Mouse (Mus musculus): ENCODE results near the gene Cd80.
"Not testable (repeated sequence)": the region's sequence is repeated elsewhere in the genome, so short reads cannot be mapped to it uniquely, and the experiment has no call there.

Gene Cd80

DNA sequence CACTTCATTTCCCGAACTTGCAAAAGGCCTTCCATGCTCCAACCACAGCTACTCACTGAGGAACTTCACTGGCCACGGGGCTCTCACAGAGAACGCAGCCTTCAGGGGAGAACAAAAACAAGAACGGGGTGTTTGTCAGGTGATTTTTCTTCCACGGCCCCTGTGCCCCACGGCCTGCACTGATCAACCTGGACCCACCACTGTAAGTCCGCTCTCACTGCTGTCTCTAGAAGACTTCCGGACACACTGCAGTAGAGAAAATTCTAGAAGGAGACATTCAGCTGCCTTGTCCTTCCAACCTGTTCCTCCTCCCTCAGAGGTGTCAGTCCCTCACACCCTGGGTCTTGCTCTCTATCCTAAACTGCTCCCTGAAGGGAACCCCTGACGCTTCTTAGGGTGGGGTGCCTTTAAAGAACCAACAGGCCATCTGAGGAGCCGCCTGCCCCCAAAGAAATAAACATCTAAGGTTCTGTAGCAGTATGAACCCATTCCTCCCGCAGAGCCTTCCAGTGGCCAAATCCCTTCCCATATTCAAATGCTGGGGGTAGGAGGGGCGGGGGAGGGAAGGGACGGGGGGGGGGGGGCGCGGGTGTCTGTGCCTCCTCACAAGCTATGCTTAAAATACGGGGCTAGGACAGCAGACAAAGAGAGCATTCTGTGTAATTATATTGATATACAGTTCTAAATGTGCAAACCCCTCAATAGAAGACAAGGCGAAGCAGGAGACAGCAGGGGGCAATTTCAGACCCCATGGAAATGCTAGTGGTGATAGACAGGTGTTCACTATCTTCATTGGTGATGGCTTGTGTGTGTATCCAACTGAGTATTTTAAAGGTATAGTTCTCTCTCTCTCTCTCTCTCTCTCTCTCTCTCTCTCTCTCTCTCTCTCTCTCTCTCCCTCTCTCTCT is at the start of gene Cd80:
Gene Cd80, plus strand, starts transcription at position 51 of the 908 bp plus-strand sequence.
- DNase-seq, result no peak

DNA sequence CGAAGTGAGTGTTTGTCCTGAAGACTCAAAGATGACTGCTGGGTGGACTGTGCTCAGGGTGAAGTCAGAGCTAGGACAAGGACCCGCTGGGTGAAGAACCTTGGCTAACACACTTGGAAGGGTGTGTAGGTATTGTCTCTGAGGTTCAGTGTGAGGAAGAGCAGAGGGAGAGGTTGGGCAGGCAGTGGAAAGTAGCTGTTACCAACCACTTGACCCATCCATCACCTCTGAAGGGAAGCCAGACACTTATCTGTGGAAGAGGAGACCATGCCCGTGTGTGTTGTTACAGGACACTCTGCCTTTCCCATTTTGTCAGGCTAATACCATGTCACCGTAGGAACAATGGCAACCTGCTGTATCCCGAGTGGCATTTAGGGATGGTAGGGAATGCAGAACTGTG is 49.1 kb upstream of the Cd80 start:
- no peak for DNase-seq

DNA sequence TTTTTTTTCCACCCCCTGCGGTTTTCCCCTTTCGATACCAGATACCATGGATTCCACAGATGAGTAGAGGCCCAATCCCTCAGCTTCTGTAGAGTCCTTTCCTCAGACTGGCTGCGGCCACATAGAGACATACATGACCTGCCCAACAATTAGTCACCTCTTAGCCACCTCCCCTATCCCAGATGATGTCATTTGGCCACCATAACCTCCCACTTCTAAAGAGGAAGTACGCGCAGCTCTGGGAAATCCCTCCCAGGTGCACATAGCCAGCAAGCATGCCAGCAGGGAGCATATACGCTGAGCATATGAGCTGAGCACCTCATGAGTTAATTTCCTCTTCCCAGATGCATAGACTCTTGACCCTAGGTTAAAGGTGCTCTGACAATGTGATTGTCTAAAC is 48.7 kb upstream of the Cd80 start:
- DNase-seq, result no peak

DNA sequence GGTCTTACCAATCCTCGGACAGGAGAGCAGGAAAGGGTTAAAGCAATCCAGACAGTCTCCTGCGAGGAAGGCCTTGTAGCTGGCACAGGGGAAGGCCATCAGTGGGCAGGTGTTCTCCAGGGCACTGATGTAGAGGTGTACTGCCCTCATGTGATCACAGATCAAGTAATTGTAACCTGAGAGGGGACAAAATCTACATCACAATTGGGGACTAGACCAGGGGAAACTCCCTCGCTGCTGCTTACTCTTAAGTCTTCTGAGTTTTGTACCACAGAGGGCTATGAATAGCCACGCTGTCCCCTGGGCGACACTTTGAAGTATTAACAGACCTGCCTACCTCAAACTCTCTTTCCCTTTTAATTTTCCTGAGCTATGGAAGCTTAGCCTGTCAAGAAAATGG is 47.8 kb upstream of the Cd80 start:
- DNase-seq, result no peak

DNA sequence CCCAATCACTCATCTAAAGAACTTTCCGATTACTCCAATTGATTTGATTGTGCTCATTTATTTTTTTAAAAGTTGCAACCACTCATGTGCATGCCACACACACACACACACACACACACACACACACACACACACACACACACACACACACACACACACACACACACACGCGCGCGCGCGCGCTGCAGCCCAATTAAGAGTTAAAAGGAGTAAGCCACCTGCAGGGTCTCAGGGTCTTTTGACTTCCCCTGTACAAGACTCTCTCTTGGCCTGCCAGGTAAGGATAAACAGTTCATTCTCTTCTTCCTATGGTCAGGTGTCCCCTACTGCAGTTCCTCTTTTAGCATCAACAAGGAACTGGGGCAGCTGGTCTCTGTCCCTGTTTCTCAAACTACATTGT is 46.9 kb upstream of the Cd80 start:
- DNase-seq, result no peak

DNA sequence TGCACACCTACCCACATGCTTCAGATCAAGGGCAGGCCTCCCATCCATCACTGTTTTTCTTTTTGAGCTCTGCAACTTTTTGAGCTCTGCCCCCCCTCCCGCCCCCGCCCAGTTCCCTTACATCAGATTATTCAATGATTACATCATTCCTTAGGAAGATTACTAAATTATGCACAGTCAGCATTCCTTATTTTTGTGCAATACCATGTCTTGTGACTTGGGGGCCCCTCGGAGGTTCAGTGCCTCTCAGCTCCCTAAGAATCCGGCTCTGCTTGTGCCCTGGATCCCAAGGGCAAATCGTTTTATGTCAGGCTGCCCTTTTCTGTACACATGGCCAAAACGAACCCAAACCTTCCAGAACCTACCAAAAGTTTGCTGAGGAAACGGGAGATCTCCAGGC is 40.4 kb upstream of the Cd80 start:
- no peak for DNase-seq

DNA sequence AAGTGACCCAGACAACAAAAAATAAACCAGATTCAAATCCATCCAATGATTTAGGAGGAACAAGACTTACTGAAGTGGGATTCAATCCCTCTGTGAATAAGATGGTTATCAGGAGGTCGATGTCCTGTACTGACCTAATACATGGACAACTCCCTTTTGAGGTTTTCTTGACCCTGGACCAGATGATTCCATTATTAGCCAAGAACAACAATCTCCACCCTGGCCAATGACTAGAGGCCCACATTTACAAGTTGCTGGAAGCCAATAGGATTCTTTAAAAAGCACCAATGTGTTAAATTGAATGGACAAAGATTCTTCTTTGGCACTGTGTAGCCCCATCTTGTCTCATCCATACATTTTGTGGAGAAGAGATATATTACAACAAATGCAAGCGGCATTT is 30.0 kb upstream of the Cd80 start:
- no peak for DNase-seq

DNA sequence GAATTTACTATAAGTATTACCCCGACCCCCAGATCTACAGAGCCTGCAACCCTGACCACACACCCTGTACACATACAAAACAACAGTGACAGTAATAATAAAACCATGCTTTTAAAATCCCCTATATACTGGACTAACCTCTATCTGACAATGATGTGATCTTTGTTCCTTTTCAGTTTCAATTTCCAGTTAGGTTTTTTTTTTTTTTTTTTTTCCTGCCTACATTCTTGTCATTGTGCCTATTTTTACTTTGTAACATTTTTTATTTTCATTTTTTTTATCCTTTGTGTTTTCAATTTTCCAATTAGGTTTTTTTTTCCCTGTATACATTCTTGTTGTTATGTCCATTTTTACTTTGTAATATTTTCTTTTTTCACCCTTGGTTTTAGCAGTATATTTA is 29.6 kb upstream of the Cd80 start:
- no peak for DNase-seq

DNA sequence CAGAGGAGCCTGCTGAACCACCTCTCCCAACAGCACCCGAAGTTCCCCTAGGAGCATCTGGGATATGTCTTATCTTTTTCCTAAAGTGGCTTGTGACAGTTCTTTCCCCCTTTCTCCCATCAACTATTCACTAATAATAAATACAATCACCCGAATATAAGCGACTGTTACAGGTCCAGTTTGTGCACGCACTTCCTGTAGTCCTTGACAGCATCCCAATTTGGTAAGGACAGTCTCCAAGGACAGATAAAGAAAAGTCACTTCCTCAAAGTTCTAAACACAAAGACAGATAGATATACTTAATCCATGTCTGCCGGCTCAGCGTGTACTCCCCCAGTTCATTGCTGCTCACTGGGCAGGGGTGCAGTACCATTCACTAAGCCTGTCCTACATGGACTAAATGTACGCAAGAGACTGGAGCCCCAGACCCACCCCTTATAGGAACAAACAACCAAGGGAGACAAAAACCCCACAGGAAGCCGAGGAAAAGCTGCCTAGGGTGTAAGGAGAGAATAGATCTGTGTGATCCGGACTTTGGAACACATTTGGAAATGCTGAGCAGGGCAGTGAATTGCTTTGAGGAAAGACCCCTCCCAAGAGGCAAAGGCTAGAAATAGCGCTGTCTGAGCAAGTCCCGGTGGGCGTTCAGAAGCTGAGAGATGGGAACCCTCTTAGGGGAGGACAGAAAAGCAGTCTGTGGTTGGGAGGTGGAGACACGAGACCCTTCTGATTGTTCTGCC is 23.7 kb upstream of the Cd80 start:
- DNase-seq, result no peak

DNA sequence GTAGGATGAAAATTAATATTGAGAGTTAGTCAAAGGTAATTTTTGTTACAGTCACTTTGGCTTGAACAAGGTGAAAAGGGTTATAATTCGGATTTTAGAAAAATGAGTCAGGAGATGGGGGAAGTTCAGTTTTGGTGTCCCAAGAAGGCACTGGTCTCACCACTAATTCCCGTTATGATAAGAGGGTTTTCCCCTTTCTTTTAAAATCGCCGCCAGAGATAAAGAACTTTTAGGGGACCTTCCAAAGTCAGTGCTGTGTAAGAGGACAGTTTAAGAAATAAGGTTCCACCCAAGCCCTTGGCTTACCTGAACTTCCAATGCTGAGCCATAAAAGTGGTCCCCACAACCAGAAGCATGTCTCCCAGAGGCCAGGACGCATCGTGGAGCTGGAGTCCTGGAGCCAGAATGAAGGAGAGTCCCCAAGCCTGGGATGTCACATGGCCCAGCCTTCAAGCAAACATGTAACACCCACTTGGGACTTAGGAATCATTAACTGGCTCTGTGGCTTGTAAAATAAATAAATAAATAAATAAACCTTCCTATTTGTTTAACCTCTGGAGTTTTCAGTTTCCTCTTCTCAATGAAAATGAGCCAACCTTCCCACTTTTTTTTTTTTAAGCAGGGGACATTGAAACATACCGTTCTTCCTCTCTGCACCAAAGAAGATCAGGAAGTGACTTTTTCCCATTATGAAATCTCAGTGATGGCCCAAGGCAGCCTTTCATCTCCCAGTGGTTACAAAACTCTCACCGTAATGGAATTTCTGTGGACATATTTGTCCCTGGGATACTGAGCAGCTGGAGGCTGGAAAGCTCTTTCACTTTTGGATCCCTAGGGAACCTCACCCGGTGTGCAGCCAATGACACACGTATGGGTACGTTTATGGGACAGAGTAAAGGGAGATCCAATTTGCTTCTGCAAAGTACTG is 22.6 kb upstream of the Cd80 start, which contains the start of gene Pla1a:
Gene Pla1a, minus strand, starts transcription at position 648 of the 928 bp plus-strand sequence.
- DNase-seq, result no peak

DNA sequence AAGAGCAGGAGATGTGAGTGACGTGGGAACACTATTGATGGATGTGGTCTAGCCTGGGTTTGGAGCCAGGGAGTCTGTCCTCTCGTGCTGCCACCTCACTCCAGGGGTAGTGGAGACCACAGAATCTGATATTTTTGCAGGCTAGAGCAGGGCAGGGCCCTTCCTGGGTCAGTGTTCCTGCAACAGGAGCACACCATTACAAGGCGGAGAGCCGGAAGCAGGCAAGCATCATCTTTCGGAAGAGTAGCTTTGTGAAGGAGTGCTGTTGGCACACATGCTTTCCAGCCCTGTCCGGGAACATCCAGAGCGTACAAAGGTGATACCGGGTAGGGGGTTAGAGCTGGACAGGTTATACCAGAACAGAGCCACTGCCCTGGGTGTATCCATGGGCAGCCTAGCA is 21.8 kb upstream of the Cd80 start:
- DNase-seq, result no peak

DNA sequence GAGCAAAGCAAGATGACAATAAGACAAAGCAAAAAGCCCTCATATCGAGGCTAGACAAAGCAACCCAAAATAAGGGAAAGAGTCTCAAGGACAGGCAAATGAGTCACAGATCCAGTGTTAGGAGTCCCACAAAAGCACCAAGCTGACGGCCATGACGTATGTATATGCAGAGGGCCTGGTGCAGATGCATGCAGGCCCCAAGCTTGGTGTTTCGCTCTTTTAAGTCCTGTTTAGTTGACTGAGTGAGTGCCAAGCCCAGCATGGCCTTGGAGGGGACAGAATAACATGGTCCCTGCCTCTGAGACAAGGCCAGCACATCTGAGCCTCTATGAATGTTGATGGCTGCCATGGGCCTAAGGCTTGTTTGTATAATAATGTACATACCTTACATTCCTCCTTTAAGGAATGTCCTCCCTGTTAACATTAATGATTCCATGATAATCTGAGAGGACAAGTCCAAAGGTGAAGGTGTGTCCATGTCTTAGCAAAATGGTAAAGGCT is 21.0 kb upstream of the Cd80 start:
- DNase-seq, result no peak

DNA sequence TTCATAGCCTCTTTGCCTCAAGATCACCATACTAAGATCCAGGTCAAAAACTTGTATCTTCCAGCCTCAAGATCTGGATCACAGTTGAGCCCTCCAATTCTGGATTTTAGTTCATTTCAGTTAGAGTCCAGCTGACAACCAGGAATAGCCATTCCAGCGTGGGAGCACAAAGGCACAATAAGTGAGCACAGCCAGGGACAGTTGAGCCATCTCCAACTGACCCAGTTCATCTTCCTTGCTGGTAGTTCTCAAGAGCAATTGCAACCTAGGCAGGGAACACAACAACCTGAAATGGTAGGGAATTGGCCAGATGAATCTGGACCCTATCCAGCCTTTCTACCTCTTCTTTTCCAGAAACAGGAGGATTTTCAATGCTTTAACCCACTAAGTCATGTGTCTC is 16.2 kb upstream of the Cd80 start:
- no peak for DNase-seq

DNA sequence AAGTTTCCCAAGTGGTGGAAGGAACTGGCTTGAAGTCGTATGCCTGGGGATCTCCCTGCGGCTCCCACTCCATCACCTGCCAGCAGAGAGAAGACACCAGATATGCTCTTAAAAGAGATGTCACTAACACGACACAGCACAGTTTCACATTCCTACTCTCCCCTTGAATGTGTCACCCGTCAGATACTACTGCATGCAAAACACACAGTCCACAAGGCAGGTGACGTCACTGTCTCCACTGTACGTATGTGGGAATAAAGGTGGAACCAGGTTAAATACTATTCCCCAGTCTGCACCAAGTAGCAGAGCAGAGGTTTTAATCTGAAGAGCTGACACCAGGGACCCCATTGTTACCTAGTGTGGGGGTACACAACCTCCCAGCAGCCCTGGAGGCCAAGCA is 15.0 kb upstream of the Cd80 start:
- DNase-seq, result no peak

DNA sequence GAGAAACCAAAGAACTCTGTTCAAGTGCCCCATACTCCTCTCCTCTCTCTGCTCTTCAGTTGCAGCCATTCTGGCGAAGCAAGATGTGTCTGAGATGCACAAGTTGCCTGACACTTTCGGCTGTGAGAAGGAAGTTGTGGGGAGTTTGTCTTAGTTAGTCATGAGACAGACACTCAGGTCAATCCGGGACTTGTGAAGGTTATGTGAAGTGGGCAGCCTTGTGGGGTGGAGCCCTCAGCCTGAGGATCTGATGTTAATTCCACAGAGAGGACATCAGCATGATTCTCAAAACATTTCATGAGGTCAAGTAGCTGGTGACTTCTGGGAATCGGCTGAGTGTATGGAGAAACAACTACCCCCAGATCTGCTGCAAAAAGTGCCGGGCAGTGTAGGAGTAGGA is 13.8 kb upstream of the Cd80 start:
- no peak for DNase-seq

DNA sequence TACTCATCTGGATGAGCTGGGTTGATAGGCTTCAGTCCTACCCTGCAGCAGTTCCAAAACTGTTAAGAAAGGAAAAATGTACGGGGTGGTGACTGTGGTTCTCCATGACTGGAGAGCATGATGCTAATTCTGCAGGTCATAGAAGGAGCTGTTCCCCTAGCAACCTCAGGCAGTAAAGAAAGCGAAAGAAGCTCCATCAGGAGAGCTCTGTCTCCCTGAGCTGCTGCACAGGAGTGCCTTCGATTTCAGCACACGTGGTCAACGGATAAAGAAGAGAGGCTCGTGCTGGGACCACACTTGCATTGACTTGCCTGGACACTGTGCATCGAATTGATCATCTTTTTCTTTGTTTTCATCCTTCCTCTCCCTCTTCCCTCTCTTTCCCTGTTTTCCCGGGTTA is 13.1 kb upstream of the Cd80 start:
- no peak for DNase-seq

DNA sequence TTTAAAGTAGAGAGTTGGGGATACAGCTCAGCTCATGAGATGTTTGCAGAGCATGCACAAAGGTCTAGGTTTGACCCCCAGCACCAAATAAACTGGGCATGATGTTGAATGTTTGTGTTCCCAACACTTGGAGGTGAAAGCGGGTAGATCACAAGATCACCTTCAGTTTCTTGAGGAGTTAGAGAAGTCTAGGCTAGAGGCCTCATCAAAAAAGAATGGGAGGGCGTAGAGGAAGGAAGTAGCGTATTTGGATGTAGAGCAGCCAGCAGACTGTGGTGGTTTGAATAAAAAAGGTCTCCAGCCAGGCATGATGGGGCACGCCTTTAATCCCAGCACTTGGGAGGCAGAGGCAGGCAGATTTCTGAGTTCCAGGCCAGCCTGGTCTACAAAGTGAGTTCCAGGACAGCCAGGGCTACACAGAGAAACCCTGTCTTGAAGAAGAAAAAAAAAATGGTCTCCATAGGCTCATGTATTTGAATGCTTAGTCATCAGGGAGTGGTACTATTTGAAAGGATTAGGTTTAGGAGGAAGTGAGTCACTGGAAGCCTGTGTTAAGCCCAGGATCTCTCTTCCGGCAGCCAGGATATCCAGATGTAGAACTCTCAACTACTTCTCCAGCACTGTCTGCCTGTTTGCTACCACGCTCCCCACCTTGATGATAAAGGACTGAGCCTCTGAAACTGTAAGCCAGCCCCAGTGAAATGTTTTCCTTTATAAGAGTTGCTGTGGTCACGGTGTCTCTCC is 11.5 kb upstream of the Cd80 start:
- no peak for DNase-seq

DNA sequence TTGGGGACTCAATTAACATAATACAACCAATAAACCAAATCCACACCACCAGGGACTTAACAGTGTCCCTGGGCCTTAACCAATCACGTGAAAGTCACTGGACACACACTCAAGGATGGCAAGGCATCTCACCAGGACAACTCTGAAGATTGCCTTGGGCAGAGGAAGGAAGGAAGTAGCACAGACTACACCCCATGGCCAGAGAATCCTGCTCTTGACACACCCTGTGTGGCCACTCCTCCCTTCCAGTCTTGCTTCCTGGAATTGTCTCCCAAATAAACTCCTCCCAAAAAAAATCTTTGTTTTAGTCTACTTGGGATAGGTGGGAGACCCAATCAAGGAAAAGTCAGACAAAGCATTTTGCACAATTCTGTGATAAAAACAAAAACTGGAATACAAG is 10.3 kb upstream of the Cd80 start:
- DNase-seq, result no peak

DNA sequence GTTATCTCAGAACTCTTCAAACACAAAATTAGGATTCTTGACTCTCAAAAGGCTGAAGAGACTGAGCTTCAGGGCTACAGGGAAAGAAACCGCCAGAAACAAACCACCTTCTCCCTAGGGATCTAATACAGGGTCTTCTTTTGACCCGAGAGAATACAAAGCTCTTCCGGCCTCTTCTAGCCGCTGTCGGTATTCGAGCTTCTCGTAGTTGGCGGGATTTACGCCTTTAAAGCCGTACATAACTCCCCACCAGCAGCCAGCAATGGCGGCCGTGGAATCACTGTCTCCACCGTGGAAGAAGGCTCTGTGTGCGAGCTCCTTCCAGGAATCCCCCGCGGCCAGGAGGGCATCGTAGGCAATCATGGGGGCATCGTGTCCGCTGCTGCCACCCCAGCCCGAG is 9.8 kb upstream of the Cd80 start:
- DNase-seq, result no peak

DNA sequence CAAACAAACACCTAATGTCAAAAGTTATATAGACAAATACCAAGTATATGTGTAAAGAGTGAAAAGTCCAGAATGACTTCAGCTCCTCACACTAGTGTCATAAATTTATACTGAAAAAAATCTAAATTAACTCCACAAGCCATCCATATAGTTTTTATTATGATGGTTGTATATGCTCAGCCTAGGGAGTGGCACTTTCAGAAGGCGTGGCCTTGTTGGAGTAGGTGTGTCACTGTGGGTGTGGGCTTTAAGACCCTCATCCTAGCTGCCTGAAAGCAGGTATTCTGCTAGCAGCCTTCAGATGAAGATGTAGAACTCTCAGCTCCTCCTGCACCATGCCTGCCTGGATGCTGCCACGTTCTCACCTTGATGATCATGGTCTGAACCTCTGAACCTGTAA is 9.2 kb upstream of the Cd80 start:
- not testable (repeated sequence) for DNase-seq

DNA sequence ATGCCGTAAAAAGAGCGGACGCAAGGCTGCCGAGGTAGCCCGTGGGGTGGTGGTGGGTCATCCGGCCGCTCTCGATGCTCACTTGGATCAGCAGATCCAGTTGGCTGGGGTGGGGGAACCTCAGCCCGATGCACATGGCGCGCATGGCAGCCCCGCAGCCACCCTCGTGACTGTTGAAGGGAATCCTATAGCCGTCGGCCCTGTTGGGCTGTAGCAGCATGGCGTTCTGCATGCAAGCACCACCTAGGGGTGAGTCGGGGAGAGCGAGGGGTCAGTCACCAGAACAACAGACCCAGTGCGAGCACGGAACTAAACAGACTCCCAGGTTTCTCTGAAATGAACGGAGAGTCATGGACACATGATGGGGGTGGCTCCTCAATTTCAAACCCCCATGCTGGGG is 8.0 kb upstream of the Cd80 start:
- DNase-seq, result no peak

DNA sequence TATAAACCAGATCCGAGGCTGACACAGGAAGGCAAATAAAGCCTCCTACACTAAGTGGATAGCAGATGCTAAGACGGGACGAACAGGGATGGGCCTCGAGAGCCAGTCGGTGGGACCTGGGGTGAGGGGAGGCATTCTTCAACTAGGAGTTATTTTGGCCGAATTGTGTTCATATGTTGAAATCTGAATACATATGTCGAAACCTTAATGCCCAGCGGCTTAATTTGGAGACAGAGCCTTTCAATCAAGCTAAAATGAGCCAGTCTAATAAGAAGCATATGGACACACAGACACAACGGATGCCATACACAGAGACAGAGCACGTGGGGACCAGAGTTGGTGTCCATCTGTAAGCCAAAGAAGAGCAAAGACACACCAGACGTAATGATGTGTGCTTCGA is 6.9 kb upstream of the Cd80 start:
- no peak for DNase-seq

All from right cerebral cortex, postnatal 14 days (tissue).